Mouse (Mus musculus): ENCODE measurements around the gene Tcaf2.
A peak's percentile ranks its signal among the peaks of the same experiment; 100 is the strongest.

The Tcaf2 gene

DNA sequence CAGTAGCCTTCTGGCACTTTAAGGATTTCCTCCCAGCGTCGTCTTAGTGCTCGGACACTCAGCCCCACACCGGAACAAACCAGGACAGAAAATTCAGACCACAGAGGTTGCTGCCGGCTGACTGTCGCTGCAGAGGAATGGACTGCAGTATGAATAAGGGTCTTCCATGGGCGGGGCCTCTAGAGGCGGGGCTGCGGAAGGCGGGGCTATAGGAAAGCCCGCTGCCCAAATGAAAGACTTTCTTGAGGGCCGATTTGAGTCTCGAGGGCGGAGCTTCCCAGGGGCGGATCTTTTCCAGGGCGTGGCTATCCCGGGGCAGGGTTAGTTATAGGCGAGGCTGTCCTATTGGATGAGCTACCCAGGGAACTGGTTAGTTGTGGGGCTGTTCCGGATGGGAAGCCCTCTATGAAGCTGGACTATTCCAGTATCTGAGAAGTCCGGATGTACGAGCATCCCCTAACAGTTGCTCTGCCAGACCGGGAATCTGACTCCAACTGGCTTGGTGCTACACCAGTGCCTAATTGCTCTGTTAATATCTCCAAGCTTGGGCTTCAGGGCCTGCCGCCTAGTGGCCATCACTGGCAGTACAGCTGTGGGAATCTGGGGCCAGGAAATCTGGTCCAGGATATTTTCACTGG, at the start of gene Tcaf2:
Gene Tcaf2, minus strand, starts transcription at position 343 of the 638 bp plus-strand sequence.
- peak; percentile 15 for DNase-seq (ENCODE audit: low read depth)

DNA sequence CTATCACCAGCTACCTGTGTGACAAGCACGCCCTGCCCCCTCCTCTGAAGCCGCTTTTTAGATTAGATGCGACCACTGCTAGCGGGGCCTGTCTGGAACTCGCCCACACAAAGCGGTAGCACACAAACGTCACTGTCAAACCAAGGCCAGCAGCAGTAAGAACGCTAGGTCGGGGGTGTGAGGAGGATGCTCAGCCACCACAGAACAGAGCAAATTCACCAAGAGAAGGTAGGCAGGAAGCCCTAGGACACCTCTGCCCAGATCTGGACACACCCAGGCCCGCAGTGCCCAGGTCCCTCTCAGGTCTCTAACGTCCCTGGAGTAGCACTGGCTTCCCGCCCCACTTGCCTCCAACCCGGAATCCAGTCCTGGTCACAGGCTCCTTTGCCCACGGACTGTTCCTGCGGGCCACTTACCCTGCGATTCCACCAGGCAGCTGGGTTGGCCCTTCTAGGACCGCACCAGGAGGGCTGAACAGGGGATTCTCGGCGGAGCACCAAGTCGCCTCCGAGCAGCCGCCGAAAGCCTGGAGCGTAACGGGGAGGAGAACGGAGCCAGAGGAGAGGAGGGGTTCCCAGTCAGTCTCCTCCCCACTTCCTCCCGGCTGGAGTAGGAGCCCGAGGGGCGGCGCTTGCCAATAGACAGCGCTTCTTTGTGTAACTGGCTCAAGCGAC, 47.6 kb upstream of the Tcaf2 start:
- no peak for DNase-seq (ENCODE audit: low read depth)

DNA sequence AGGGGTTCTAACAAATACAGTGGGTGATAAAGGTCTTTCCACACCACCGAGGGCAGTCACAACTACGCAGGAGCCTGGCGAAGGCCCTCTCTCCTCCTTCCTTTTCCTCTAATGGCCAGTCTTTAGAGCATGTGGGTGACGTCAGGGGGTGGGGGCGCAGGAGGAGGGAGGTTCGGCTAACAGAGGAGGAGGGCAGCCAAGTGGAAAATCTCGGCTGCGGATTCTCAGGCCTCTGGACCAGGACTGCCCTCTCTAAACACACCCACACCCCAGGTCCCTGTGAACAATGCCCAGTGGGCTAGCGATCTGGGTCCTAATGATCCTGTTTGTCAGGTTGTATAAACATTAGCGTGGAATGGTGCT, 47.1 kb upstream of the Tcaf2 start:
- no peak for DNase-seq (ENCODE audit: low read depth)

DNA sequence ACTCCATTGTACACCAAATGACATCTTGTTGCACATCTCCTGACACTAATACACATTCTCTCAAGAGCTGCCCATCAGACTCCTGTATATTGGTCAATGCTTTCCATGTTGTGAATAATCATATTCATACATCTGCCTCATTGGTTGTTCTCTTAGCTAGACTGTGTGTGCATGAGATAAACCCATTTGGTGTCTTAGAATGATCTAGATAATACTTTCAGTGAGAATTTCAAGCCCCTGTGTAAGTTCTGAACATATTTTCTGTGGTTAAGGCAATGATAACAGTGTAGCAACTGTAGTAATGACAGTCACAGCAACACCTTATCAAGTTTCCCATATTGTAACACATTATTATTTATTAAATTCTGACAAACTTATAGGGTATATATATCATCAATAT, 44.7 kb upstream of the Tcaf2 start:
- no peak for DNase-seq (ENCODE audit: low read depth)

DNA sequence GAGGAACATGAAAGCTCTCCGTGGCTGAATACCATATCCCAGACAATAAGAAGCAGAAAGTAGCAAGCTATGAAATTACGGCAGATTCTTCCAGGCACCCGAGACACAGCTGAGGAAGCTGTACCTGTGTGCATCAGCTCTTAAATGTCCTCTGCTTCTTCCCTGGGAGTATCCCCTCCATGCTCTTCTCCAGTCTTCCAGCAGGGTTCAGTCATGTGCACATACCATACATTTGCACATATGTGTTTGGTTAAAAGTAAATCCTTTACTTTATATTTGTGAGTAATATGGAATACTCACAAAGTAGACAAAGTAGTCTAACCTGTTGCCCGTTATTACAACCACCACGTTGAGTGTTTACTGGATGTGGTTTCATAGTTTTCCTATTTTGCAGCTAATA, 42.9 kb upstream of the Tcaf2 start:
- DNase-seq (ENCODE audit: low read depth): no peak

DNA sequence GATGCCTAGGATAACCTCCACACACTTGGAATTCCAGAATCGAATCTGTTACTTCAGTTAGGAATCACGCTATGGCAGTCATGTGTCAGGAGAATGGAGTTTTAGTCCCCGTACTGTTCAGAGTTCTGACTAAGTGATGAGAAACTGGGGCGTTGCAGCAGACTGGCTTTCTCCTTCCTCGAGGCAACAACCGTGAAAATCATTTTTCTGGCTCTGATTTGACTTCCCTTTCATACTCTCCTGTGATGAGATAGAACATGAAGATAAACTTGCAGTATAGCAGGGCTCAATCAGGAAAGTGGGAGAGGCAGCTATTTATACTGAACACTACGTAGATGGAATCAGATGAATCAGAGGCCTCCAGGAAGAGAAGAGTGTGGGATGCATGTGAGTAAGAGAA, 35.0 kb upstream of the Tcaf2 start:
- no peak for DNase-seq (ENCODE audit: low read depth)

DNA sequence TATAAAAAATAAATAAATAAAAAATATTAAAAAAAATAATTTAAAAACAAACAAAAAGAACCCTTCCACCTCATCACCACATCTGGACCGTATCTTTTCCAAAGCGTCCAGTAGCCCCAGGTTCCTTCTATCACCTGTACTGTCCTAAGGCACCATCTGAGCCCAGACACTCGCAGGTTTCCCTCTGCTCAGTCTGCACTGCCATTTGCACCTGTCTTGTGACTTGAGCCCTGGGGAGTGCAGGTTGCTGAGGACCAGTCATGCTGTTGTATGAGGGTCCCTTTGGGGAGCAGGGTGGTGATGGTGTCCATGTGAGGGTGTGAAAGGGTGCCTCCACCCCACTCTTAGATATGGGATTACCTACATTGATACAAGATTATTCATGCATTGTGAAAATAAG, 31.0 kb upstream of the Tcaf2 start:
- DNase-seq (ENCODE audit: low read depth): no peak

DNA sequence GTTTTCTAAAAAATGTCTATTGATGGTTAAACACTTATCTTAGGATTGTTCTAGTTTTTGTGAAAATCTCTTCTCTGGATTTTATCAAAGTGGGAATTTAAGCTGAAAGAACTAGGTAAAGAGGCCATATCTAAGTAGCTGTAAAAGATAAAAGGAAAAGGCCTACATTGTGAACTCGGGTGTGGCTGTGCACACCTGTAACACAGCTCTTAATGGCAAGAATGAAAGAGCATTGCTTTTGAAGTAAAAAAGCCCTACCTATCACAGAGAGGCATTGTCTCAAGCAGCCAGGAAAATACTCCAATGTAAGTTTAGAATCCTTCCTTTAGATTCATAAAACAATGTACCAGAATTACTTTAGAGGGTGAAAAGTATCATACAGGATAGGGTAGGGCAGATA, 26.7 kb upstream of the Tcaf2 start:
- no peak for DNase-seq (ENCODE audit: low read depth)

DNA sequence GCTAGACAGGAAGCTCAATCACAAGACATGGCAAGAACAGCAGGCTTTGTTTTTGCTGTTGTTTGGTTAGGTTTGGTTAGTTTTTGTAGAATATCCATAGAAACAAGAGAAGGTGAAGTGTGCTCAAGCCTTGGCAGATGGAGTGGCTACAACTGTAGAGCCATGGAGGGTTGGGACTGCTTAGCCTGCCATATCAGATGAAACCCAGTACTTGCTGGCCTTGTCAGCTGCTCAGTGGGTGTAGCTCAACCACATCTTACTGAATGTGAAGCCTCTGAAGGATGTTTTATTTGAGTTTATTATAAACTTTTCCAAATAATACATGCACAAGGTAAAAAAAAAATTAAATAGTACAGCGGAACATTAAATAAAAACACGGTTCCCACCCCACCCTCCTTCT, 22.7 kb upstream of the Tcaf2 start:
- DNase-seq (ENCODE audit: low read depth): no peak

DNA sequence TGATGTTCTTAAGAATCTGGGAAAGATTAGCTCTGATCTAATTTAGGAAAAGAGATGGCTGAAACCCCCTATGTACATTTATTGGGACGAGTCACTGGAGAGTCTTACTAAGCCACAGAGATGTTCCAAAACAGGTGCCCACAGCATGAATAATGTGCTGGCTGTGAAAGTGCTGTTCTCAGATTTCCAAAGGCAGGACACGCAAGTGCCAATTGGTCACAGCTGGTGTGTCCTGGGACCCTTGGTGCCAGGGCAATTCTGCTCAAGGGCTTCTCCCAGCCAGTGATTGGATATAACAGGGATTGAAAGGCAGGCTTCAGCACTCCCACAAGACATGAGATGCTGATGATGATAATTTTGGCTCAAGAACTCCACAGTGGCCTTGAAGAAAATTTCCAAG, 16.7 kb upstream of the Tcaf2 start:
- no peak for DNase-seq (ENCODE audit: low read depth)

DNA sequence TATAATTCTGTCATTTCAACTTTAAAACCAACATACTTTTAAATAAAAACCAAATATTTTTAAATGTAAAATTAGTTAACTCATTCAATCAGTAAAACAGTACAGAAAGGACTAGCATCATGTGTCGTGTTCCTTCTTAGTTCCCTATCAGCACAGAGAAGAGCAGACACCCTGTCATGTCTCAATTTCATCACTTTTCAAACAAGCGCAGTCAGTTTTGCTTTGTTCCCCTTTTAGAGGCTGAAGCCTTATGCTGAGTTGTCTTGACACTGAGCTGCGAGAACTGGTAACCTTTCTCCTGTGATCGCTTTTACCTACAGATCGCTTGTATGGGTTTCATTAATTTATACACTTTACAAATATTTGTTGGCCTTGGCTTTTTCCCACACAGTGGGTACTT, 10.7 kb downstream of the Tcaf2 start:
- no peak for DNase-seq (ENCODE audit: low read depth)

DNA sequence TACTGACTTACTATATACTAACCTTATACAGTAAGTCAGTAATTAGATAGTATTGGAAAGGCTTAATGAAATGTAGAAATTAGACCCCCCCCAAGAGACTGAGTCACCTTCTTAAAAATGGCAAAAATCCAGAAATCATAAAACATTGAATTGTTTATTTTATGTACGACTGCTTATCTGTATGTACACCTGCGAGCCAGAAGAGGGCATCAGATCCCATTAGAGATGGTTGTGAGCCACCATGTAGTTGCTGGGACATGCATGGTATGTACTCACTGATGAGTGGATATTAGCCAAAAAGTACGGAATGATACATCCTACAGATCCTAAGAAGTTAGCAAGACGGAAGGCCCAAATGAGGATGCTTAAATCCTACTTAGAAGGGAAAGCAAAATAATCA, 13.7 kb downstream of the Tcaf2 start:
- no peak for DNase-seq (ENCODE audit: low read depth)

DNA sequence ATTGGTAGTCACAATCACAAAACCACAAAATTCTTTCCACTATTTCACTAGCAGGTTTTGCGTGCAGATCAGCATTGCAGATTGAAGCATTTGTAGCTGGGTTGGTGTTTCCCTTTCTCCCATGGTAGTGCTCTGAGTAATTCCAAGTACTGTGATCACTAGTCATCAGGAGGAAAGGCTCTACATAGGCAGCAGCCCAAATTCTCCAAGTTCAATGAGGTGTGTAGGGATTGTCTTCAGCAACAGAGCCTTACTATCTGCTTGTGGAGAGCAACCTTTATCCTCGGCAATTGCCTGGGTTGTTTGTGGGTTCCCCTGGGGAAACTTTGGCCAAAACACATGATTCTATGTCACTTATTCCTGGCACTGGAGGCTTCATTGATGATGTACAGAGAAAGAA, 28.1 kb downstream of the Tcaf2 start:
- DNase-seq (ENCODE audit: low read depth): no peak

DNA sequence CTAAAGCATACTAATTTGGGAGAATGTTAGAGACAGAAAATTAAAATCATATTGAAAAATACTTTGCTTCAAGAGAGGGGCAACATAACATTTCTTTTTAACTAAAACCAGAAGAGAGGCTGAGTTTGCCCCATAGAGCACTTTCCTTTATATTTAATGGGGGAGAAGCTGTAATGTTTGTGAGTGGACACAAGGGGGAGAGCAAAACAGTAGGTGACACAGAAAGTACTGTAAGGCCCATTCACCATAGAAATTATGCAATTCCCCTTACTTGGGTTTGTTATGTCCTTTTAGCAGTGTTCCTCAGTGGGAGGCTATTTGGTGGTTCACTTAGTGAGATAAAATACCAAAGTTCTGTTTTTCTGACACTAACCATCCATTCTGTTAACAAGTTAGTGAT, 32.8 kb downstream of the Tcaf2 start:
- DNase-seq (ENCODE audit: low read depth): peak; percentile 5

DNA sequence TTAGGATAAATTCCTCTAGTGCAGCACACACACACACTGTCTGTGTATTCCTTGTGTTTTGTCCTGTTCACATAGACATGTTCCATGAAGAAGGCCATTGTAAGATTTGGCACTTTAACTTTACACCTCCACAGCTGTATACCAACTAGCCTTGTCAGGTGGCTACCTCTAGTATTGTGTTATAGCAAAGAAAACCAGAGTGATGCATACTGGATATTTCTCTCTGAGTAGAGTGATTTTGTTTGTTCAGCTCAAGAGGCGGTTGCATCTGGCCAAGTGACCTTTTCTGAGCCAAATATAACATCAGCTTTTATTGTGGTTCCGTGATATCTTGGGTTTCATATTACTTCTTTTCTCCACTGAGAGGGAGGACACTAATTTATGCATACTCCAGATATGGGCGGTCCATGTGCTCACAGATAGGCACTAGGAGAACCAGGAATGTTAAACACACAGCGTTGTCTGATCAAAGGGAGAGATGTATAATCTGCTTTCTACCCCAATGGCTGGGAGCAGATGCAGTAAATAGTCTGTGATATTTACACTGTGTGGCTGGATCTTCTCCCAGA, 34.0 kb downstream of the Tcaf2 start:
- no peak for DNase-seq (ENCODE audit: low read depth)

DNA sequence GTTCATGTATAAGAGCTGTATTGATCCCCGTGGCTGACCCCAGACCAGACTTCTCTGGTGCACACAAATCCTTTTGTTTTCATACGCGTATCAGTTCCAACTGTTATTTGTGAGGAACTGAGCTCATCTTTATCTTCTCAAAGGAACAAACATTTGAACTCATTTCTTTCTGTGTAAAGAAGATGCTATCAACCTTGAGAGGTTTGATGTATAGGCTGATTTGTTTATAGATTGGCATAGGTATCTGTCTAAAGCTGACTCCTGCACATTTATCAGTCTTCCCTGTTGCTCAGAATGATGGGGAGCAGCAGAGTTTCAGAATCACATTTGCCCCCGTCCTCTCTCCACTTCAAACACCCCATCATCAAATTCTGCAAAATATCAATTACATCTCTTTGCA, 47.5 kb downstream of the Tcaf2 start, which contains the start of gene Tcaf3:
Gene Tcaf3, minus strand, starts transcription at position 101 of the 400 bp plus-strand sequence.
- no peak for DNase-seq (ENCODE audit: low read depth)

DNA sequence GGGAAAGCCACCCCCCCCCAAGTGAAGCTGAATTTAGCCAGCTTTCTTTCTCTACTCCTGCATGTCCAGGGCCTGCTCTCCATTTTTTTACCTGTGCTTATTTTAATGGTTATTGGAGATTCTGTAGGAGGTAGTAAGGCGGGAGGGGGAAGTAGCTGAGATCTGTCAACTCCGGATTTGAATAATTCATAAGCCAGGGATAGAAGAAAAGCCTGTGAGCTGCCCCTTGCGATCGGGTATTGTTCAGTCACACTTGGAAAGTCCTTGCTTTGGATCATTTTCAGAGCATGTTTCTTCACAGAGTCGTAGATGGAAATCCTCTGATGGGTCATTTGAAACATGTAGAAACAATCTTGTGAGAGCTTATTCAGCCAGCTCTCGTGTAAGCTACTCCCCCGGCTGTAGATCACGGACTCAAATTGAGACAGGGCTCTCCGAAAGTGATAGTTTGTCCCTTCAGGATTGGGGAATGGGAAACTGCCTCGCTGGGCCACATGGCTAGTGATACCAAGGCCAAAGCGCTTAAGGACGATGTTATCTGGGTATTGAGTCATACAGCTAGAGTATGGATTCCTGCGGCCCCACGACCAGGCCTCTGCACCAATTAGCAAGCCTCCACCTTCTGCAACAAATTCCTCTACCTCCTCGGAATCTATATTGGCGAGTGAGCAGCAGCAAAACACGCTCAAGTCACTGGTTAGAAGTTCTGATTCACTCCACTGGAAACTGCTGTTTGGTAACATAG, 51.7 kb downstream of the Tcaf2 start:
- no peak for DNase-seq (ENCODE audit: low read depth)

DNA sequence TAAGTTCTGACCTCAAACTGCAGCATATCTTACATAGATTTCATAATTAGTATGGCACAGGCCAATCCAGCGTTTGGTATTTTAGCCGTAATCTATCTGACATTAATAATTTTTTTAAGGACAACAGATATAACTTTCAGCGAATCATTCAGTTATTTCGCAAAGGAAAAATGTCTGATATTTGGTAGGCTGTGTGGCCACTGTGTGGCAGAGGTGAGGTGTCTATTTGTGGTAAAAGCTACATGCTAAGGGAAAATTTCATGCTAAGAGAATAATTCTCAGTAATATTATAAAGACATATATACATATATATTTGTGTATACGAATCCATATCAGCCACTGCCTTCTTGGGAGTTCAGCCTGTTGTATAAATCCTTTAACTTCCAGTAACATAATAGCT, 58.5 kb downstream of the Tcaf2 start:
- no peak for DNase-seq (ENCODE audit: low read depth)

DNA sequence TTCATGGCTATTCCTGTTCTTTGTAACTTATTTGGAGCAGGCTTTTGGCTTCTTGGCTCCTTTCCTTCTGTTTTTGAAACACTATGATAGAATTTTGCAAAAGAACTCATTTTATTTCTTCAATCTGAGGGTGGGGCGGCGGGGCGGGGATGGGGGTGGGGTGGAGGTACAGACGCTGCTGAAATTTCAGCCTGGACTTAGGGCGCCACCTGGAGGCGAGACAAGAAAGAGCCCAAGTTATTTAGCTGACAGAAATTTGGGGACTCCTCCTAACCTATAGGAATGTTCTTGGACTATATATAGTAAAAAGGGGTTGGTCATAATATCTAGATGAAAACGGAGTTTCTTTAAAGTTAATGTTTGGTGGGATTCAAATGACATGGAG, 61.6 kb downstream of the Tcaf2 start:
- peak; percentile 55 for DNase-seq (ENCODE audit: low read depth)

DNA sequence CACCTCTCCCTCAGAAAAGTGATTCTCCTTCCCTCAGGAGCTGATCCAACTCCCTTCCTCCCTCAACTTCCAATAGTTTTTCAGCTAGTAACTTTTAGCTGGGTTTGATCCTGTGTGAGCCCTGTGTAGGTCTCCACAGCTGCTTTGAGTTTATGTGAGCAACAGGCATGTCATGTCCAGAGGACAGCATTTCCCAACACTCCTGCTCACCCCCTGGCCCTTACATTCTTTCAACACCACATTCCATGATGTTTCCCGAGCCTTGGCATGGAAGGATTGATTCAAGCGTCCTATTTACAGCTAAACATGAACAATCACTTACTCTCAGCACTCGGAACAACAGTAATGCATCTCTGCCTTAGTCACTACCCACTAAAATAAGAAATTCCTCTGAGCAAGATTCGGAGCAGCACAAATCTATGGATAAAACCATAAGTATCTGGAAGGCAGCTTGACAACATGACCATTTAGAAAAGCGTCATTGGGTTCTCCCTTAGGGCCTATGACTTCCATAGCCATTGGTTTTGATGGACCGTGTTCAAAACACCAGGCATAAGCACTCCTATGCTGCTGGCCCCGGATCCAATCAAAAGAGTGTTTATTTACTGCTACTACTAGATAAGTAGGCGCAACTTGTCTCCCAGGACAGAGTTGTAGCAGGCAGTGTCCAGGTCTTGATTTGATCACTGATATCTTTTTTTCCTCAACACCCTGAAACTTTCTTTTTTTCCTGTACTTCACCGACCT, 62.1 kb downstream of the Tcaf2 start:
- no peak for DNase-seq (ENCODE audit: low read depth)

DNA sequence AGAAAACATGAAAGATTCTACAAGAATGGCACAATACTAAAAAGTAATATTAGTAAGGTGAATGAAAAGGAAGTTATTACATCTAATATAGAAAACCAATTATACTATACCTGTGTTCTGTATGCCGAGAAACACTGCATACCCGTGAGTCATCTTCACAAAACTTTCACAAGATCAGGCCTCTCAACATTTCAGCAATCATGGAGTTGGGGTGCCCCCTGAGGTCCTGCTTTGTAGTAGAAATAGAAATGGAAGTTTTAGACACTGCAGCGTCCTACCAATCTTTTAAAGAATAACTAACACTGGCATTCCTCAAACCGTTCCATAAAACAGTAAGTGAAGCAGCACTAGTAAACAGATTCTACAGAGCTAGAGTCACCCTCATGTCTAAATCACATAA, 66.4 kb downstream of the Tcaf2 start:
- no peak for DNase-seq (ENCODE audit: low read depth)

DNA sequence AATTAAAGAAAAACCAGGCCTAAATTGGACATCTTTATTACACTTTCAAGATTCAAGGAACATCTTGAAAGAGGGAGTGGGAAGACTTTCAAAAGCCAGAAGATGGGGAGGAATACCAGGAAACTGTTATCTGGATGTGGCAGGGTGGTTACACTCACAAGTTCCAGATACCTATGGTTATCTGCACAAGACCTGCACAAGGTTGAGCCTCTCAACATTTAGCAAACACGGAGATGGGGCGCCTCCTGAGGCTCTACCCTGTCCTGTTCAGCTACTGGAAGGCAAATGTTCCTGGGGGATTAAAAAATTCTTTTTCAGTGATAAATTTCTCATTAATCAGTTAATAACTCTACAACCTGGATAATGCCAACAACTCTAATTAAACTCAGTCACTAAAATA, 67.6 kb downstream of the Tcaf2 start:
- DNase-seq (ENCODE audit: low read depth): no peak
